Mouse (Mus musculus) spleen, adult 18-20 months (tissue): ENCODE measurements around the gene 1810009A15Rik.
"Not testable (repeated sequence)": the region's sequence is repeated elsewhere in the genome, so short reads cannot be mapped to it uniquely, and the experiment has no call there.

ENCODE experiments used
- DNase-seq, 2 experiments: peaks; one replicate each; pipeline ENCODE4 v3.0.0; 2022; ENCODE audit warnings: mixed read lengths in 2 of 2

The 1810009A15Rik gene

DNA sequence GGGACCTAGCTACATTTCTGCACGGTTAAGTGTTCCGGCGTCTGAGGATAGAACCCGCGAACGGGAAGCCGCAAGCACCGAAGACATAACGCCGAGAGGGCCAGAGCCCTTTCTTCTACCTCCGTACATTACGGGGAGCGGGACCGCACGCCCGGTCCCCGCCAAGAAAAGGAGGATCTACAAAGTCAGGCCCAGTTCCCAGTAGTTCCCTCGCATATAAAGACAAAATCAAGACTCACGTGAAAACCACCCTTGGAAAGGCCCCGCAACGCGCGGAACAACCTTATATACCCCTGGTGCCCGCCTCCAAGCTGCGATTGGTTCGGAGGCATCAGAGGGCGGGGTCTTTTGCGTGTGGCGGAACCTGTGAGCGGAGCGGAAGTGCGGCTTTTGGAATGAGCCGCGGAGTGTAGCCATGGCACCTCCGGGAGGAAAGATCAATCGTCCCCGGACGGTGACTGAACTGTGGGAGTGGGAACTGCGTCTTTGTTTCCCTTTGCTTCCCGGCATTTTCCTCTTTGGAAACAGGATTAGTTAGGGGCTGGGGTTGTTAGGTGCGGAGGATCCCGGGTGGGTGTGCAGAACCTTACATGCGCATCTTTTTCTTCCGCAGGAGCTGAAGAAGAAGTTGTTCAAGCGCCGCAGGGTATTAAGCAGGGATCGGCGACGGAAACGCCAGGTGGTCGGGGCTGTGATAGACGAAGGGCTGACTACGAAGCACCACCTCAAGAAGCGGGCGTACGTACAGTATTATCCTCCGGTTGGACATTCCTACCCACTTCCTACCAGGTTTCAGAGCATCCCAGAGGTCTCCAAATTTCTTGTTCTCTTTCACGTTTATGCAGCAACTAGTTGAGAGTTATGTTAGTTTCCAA is at the start of gene 1810009A15Rik, which contains the start of gene Gm49416:
1810009A15Rik (plus strand) TSS at position 343 of the 875 bp plus-strand sequence.
Gm49416 (plus strand) TSS at position 416 of the 875 bp plus-strand sequence.
- peak; percentile 89 to 91 for DNase-seq

DNA sequence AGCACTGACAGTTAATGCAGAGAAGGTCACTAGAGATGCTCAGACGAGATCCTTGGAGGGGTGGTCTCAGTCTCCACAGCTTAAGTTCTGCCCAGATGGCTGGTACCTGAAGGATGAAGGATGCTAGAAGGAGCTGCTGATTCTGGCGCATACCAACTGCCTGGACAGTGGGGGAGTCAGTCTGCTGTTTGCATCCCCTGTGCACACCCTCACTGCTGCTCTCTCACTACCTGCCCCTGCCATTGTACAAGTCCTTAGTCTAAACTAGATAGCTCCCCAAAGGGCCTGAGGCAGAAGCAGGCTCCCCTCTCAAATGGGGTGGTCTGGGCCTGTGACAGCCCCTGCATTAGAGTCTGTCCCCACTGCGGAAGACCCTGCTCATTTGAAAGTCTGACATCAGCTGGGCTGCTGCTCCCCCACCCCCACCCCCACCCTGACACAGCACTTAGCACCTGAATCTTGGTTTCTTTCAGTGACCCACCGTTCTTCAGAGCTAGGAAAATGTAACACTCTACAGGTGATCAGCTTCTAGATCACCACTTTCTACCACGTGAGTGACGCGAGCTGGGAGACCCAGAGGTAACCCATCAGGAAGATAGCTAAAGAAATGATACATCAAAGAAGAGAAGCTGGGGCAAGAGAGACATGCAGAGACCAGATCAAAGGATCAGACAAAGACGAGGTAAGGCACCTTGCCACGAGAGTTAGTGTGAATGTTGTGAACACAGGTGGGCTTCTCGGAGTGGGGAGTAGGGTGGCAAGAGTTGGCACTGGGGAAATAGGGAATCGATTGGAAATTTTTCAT is 49.3 kb upstream of the 1810009A15Rik start, which contains the start of gene Gng3:
Gng3 (minus strand) TSS at position 92 of the 805 bp plus-strand sequence.
- no peak for DNase-seq

DNA sequence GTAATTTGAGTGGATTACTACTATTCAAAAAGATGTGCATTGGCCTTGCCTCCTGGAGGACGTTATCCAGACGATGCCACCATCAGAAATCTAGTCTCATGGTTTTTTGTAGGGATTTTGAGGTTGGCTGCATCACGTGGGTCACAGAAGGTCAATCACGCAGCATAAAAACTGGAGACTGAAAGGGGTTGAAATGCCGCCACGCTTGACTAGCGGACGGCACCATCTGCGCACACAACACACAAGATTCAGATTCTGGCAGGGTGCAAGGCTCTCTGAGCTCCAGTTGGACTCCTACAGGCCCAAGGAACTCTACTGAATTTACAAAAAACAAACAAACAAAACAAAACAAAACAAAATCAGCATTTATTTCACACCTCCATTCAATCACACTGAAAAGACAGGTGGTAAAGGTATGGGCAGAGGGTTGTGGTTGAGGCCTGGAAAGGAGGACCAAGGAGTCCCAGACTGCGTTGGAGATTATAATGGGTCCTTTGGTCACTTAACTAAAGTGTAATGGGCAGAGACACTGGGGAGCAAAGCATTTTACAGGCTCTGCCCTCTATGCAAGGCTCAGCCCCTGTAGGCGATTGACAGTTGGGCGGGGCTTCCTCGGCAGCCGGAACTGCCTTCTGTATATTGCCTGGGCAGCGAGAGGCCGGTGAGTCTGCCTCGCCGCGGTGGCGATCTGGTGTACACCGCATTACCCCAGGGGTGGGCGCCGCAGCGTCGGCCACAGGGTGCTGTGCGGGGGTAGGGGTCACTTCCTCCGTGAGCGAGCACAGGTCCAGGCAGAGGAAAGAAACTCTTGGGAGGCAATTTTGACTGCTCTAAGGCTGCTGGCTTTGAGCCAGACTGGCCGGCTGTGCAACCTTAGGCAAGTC is 48.5 kb upstream of the 1810009A15Rik start:
- DNase-seq = peak; percentile 62 to 74

DNA sequence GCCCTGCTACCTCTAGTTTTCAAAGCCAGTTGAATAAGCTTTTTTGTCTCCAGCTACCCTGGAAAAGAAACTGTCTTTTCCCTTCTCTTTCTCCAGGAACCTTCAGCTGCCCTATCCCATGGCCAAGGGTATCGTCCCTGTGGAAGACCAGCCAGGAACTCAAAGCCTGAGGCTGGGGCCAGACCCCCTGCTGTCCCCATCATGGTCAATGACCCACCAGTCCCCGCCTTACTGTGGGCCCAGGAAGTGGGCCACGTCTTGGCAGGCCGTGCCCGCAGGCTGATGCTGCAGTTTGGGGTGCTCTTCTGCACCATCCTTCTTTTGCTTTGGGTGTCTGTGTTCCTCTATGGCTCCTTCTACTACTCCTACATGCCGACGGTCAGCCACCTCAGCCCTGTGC is 47.6 kb upstream of the 1810009A15Rik start:
- no peak for DNase-seq

DNA sequence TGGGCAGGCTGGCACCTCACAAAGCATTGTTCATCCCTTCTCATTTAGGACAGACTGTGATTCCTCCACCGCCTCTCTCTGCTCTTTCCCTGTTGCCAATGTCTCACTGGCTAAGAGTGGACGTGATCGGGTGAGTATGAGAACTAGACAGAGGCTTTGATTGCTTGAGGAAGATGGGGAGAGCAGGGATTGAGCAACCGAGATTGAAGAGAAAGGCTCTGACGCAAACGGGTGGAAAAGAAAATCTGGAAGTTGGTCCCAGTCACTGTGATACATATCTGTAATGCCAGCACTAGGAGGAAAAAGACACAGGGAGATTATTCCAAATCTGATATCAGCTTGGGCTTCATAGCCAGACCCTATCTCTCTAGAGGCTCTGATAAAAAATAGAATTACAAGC is 45.7 kb upstream of the 1810009A15Rik start:
- no peak for DNase-seq

DNA sequence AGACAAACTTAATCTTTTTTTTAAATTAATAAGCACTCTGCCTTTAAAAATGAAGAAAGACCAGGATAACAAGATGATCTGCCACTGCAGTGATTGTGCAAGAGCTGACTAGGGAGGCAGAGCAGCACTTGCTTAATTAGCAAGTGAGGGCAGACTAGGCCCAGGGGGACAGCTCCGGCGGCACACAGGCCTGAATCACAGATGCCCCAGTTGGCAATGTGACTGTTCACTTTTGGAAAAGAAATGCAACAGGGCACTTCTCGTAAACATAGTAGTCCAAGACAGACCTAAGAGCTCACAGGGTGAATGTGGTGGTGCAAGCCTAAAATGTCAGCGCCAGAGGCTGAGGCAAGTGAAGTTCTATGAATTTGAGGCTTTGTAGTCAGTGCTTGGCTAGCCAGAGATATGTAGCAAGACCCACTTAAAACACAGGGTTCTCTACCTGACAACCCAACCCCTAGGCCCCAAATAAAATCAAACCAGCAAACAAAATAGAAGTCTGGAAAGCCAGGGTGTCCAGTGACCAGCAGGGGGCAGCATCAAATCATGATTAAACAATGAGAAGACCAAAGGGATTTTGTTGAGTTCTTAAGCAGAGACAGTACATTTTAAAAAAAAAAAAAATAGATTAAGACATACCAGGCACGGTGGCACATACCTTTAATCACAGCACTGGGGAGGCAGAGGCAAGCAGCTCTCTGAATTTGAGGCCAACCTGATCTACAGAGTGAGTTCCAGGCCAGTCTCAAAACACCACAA is 44.1 kb upstream of the 1810009A15Rik start:
- peak in 1 of 2 experiments; percentile 83 for DNase-seq

DNA sequence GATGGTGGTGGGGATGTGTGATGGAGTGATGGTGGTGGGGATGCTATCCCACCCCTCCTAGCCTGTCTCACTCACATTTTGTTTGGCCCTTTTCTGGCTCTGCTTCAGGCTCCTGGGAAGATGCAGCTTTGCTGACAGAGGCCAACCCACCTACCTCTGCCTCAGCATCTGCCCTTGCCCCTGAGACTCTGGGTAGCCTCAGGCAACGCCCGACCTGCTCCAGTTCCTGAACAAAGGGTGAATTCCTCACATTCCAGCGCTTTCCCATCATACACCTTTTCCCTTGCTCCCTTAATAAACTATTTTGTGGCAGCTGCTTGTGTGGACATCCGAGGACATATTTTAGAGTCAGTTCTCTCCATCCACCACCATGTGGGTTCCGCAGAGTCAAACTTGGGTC is 40.3 kb upstream of the 1810009A15Rik start:
- no peak for DNase-seq

DNA sequence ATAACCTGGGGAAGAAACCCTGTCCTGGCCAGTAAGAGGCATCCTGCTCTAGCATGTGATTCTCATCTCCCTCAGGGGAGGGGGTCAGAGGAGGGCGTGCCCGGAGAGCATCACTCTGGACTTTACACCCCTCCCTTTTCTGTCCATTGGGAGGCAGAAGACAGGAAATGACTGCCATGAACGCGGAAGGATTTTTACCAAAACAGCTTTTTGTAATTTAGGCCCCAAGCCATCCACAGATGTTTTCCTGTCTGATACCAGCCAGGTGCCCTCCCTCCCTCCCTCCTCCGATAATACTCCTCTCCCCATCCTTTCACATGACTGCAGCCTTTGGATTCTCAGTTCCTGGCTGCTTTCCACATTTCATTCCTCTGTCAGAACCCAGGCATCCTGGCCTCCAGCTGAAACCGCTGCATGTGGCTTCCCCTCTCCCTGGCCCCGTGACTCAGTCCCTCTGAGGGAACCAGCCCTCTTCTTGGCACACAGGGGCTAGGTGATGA is 38.2 kb upstream of the 1810009A15Rik start, which contains the start of gene Lrrn4cl:
Lrrn4cl (plus strand) TSS at position 367 of the 500 bp plus-strand sequence.
- DNase-seq = no peak

DNA sequence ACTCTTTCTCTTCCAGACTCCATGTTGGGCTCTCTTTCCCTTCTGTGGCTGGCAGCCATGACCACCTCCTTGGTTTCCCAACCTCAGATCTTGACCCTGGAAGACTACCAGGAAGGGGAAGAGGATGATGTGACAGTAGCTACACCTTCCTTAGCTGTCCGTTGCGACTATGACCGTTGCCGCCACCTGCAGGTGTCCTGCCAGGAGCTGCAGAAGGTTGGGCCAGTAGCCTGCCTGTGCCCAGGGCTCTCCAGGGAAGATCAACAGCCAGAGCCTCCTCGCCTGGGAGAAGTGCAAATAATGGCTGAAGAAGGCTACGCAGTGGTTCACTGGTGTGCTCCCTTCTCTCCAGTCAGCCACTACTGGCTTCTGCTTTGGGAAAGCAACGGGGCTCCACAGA is 37.0 kb upstream of the 1810009A15Rik start:
- DNase-seq = no peak

DNA sequence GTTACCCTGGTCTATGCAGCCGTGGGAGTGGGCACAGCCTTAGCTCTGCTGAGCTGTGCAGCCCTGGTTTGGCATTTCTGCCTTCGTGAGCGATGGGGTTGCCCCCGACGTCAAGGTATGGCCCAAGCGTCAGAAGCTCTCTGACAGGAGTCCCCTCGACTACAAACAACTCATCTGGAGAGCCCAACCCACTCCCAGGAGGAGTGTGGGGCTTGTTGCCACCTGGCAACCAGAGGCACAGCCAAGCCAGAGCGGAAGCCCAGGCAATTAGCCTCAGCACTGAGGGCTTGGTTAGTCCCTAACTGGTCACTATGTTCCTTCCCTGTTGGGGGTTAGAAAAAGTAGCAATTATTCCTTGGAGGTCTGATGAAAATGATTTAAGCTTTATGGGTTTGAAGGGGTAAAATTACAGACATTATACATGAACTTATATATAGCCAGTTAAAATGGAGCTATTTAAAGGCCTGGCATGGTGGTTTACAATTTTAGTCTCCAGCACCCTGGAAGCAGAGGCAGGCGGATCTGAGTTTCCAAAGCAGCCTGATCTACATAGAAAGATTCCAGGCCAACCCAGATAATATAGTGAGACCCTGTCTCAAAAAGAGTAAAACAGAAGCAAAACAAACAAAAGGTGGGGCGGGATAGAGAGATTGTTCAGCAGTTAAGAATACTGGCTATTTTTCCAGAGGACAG is 36.3 kb upstream of the 1810009A15Rik start:
- no peak for DNase-seq

DNA sequence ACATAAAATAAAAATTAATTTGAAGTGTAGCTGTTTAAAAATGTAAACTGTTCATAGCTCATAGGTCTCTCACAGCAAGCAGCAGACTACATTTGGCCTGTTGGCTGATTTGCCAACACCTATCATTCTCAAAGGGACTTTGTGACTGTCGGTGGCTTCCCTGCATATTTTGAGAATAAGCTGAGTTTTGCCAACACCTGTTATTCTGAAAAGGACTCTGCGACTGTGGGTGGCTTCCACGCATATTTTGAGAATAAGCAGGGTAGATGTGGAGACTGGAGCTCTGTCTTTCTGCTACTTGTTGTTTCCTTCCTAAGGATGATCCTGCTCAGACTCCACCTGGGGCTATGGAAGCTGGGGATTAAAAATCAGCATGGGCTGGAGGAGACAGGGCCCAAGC is 35.5 kb upstream of the 1810009A15Rik start:
- DNase-seq = no peak

DNA sequence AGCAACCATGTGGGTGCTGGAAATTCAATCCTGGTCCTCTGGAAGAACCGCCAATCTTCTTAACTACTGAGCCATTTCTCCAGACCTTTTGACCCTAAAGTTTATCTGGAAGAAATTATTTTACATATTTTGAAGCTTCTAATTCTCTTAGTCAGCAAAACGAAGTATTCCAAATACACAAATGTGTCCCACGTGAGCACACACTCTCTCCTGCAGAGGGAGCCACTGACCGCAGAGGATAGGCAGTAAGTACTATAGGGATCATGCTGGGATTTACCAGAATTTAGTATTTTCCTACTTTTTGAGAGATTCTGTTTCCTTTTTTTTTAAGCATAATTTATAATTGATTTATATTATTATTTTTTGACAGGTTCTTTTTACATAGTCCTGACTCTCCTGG is 31.0 kb upstream of the 1810009A15Rik start:
- peak in 1 of 2 experiments; percentile 32 for DNase-seq

DNA sequence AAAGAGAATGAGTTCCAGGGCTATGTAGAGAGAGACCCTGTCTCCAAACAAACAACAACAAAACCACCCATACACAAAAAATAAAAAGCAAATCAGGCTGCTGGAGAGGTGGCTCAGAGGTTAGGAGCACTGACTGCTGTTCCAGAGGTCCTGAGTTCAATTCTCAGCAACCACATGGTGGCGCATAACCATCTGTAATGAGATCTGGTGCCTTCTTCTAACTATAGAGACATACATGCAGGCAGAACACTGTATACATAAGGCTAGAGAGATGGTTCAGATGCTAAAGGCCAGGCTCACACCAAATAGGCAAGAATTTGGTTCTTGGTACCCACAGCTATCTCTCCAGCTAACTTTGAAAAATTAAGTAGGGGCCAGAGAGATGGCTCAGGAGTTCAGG is 29.6 kb upstream of the 1810009A15Rik start:
- peak in 1 of 2 experiments; percentile 52 for DNase-seq

DNA sequence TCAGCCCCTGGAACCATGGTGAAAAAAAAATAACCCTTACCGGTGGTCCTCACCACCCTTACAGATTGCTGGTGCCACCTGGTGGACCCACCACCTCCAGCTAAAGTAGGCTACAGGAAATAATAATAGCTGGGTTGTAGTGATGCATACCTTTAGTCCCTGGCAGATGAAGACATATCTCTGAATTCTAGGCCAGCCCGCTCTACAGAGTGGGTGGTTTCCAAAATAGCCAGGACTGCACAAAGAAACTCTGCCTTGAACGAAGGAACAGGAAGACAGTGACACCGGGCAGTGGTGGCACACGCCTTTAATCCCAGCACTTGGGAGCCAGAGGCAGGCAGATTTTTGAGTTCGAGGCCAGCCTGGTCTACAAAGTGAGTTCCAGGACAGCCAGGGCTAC is 24.4 kb upstream of the 1810009A15Rik start:
- no peak for DNase-seq

DNA sequence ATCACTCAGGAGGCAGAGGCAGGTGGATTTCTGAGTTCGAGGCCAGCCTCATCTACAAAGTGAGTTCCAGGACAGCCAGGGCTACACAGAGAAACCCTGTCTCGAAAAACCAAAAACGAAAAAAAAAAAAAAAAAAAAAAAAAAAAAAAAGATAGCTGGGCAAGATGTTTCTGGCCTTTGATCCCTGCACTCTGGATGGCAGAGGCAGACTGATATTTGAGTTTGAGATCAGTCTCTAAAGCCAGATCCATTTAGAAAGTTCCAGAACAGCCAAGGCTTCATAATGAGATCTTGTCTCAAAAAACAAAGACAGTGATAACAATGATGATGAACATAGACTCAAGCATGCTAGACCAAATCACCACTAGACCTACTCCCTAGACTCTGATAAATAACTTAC is 18.3 kb upstream of the 1810009A15Rik start:
- not testable (repeated sequence) for DNase-seq

DNA sequence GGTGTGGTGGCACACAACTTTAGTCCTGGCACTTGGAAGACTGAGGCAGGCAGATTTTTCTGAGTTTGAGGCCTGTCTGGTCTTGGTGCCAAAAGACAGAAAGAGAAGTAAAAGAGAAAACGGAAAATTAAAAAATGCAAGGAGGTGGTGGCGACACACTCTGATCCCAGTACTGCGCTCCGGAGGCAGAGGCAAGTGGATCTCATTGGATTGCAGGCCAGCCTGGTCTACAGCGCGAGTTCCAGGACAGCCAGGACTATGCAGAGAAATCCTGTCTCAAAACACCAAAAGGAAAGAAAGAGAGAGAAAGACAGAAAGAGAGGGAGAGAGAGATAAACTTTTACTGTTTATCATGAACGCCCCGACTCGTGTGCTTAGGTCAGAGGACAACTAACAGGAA is 17.8 kb upstream of the 1810009A15Rik start:
- no peak for DNase-seq

DNA sequence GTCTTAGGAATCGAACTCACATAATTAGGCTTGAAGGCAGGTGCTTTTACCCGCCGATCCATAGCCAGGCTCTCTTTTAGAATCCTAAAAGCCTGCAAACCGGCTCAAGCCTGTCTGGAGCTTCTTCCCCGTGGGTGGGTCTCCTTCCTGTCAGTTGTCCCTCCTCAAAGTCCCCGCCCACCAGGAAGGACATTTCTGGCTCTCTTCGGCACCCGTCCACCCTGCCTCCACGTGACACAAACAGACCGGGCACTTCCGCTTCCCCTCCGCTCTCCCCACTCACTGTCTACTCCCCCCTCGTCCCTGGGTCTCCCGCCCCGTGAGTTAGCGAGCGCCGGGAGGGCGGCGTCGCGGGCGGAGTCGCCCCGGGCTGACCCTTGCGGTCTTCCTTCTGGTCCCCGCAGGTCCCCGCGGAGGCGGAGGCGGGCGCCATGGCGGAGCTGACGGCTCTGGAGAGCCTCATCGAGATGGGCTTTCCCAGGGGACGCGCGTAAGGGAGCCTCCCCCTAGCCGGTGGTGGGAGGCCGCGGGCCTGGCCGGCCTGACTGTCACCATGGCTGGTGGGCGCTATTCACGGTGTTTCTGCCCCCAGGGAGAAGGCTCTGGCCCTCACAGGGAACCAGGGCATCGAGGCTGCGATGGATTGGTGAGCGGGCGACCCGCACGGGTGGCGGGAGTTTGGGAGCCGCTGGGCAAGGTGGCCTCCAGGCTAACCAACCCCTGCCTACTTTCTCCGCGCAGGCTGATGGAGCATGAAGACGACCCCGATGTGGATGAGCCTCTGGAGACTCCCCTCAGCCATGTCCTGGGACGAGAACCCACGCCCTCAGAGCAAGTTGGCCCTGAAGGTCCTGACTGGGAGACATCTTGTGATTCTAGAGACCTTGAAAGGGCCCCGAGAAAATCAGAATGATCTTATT is 17.1 kb upstream of the 1810009A15Rik start, which contains the start of gene Ubxn1:
Ubxn1 (plus strand) TSS at position 230 of the 920 bp plus-strand sequence.
- peak; percentile 92 to 93 for DNase-seq

DNA sequence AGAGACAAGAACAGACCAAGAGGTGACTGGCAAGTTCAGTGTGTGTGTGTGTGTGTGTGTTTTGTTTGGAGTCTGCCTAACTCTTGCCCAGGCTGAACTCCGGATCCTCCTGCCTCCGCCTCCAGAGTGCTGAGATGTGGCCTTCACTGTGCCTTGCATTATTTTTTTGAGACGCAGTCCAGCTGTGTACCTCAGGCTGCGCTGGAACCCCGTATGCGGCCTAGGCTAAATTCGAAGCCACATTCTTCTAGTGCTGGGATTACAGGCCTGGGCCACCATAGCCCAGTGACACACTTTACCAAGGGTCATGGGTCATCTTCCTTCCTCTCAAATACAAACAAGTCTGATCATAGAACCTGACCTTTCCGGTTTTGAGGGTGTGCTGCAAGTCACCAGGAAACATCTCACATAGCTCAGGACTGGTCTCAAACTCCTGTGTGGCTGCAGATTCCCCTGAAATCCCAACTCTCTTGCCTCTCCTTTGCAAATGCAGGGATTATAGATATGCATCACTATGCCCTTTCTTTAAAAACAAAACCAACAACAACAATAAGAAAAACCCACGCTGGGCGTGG is 16.3 kb upstream of the 1810009A15Rik start:
- no peak for DNase-seq

DNA sequence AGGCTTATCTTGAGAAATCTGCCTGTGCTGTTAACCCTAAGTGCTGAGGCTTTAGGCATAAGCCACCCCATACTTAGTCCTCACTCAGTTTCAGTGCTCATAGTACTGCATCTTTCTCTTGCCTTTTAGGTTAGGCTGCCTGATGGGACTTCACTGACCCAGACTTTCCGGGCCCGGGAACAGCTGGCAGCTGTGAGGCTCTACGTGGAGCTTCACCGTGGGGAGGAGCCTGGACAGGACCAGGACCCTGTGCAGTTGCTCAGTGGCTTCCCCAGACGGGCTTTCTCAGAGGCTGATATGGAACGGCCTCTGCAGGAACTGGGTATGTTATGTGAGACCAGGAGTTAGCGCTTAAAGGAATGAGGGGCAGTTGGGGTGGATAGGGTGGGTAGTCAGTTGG is 13.6 kb upstream of the 1810009A15Rik start:
- DNase-seq = no peak
